Mouse (Mus musculus): ENCODE measurements around the gene Mmadhc. TPM values are rescaled to one million over a fixed set of nuclear protein-coding genes. Genes with fewer than 3 reads are reported as not detected.

Gene Mmadhc
- total RNA-seq (2021): 100 to 1,000 TPM; 133 to 135 TPM

GRCm38 (mm10) chr2:50296109-50296986, at the start of gene Mmadhc:
TSS of gene Mmadhc (minus strand) at chr2:50296801.
- DNase-seq: peak; percentile 94

- no peak for DNase-seq
Measured at GRCm38 (mm10) chr2:50343598-50343997, 47.0 kb upstream of the Mmadhc start.

DNA sequence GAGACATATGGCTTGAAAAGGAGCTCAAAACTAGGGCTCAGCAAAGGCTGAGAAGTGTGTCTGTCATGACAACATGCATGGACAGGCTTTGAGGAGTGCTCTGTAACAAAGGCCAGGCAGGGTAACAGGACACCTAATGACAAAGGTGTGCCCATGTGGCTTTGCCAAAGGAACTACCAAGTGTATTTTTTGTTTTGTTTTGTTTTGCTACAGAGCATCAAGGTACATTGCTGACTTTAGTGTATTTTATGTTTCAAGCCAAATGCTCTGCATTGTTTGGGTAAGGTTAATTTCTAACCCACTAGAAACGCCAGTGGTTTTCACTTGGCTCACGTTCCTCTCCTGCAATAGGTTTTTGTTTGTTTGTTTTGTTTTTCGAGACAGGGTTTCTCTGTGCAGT, 42.5 kb upstream of the Mmadhc start:
- DNase-seq: no peak

DNA sequence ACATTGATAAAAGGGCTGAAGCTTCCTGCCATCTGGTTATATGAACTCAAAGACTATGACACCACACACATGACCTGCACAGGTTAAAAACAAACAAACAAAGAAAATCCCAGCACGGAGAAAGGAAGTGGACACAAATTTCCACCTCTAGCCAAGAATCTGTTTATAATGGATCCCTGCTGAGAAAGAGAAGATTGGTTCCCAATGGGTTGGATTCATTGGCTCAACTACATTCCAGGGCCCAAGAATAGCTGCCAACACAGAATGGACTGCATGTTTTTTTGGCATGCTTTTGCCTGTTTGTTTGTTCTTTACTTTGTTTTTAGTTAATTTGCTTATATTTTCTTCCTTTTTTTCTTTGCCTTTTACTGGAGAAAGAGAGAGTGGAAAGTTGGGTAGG, 41.0 kb upstream of the Mmadhc start:
- no peak for DNase-seq

DNA sequence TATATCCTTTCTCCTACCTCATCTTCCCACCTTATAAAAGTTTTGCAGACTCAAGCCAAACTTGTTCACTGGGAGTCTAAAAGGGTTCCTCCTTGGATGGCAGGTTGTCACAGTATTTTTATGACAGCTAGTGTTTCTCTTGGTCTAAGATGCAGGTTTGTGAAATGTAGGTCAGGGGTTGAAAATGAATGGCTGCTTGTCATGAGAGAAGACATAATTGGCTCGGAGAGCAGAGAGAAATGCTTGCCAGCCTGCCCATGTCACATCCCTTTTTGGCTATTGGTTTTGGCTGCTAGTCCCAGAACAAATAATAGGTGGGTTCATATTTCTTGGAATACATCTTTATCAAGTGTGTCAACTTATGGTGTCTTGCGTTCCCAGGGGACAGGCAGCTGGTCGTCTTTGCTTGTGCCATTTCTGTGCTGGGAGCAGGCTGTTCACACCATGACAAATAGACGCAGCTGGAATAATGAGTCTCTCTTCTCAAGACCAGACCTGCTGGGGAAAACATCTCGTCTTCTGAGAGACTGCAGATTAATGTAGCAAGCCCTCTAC, 35.2 kb upstream of the Mmadhc start:
- DNase-seq: no peak

- no peak for DNase-seq
Measured at GRCm38 (mm10) chr2:50328181-50328580, 31.6 kb upstream of the Mmadhc start.

DNA sequence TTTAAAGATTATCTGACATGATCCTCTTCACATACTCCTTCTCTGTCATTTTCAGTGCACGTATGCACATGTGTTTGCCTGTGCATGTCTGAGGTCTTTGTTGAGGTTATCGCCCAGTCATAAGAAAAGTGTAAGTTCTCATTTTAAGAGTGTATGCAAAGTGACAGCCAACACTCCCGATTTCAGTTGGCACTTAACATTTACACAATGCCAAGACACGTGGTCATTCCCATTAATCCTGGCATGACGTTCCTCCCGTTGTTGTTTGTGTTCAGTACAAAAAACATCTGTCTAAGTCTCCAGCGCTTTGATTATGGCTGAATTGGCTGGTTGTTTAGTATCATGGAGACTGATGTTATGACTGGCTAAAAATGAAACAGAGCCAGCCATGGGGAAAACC, 28.2 kb upstream of the Mmadhc start:
- no peak for DNase-seq

- peak; percentile 69 for DNase-seq
Measured at GRCm38 (mm10) chr2:50306663-50307320, 10.2 kb upstream of the Mmadhc start.

DNA sequence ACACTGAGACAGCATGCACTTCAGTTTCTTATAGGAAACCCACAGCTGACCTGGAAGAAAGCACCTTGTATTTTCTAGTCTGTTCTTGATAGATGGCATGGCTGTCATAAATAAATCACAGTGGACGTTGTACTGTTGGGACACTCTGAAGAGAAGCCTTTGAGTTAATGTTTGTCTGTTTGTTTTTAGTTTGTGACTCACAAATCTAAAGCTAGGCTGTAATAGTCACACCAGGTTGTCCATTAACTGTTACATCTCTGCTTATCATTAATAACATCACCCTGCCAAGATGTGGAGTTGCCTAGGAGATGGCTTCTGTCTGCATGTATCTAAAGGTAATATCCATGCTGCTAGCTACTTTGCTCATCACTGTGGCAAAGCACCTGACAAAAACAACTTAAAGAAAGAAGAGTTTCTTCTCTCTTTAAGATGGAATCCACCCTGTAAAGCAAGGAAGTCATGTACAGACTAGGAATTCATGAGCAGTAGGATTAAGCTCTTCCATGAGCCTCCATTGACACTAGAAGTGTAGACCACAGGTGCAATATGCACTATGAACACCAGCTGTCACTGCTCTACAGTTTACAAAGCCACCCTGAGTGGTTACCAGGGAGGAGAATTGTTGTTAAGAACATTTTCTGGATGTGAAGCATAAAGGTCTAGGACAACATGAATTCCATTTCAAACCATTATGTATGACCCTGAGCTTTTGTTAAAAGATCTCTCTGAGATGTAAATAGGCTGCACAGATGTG, 8.4 kb upstream of the Mmadhc start:
- DNase-seq: peak; percentile 15

DNA sequence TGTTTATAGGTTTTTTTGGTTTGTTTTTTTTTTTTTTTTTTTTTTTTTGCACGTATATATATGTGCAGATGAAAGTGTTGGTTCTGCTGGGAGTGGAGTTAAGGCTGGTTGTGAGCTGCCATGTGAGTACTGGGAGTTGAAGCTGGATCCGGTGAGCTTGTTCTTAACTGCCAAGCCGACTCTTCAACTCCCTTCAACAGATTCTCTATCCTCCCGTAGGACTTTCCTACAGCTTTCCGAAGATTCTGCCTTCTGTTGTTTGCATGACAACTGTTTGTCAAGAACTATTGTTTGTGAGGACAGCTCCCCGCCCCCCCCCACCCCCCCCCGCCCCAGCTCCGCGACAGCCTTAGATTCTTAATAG, 368 bp upstream of the Mmadhc start:
- no peak for DNase-seq

DNA sequence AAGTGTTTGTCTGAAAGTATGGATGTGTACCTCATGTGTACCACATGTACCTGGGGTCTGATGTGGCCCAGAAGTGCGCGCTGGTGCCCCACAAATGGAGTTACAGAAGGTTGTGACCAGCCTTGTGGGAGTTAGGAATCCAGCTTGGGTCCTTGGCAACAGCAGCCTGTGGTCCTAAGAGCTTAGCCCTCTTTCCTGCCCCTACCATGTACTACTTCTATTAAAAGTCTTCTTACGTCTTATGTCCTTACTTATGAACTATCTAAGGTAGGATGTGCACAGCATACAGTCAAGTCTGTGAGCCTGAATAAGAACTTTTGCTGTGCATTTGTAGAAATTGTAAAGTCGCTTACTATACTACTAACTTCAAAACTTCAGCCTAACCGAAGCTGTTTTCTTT, 1.0 kb downstream of the Mmadhc start:
- no peak for DNase-seq

DNA sequence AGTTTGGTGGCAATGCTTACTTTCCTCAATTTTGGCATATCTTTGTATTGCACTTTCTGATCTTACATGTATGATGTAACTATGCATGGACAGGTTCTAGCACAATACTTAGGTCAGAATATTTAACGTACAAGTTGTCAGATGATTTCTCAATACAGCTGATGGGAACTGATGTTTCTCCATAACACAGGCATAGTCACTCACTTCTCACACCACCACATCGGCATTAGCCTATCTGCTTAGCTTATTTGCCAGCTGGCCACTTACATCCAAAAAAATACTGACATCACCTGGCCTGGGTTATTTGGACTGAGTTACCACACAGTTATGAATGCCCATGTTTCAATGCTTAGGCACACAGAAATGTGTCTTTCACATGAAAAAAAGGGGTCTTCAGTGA, 2.5 kb downstream of the Mmadhc start:
- DNase-seq: no peak

- no peak for DNase-seq
Measured at GRCm38 (mm10) chr2:50293572-50293971, 3.0 kb downstream of the Mmadhc start.

- no peak for DNase-seq
Measured at GRCm38 (mm10) chr2:50291901-50292300, 4.7 kb downstream of the Mmadhc start.

GRCm38 (mm10) chr2:50290754-50291153, 5.8 kb downstream of the Mmadhc start:
- no peak for DNase-seq

- no peak for DNase-seq
Measured at GRCm38 (mm10) chr2:50284781-50285180, 11.8 kb downstream of the Mmadhc start.

- no peak for DNase-seq
Measured at GRCm38 (mm10) chr2:50284040-50284439, 12.6 kb downstream of the Mmadhc start.

GRCm38 (mm10) chr2:50276715-50277114, 19.9 kb downstream of the Mmadhc start:
- DNase-seq: no peak

DNA sequence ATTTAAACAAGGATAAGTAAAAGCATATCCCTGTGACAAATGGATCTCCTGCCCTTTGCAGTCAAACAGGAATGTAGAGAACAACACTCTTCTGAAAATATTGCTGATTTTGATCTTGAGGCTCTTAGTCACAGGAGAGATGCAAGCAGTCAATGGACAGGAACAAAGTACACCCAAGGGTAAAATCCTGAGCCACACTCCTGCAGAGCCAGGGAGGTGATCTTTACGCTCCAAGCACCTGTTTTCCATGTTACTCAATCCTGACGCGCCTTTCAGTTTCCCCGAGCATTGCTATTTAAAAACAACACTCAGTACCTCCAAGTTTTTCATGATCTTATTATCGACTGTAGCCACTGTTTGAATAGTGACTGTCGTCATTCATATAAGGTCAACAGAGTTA, 23.2 kb downstream of the Mmadhc start:
- DNase-seq: no peak

- DNase-seq: no peak
Measured at GRCm38 (mm10) chr2:50272165-50272564, 24.4 kb downstream of the Mmadhc start.

GRCm38 (mm10) chr2:50268514-50268913, 28.1 kb downstream of the Mmadhc start:
- no peak for DNase-seq

GRCm38 (mm10) chr2:50267046-50267445, 29.6 kb downstream of the Mmadhc start:
- no peak for DNase-seq

- no peak for DNase-seq
Measured at GRCm38 (mm10) chr2:50265215-50265785, 31.3 kb downstream of the Mmadhc start.

Data from heart, postnatal 4 days (tissue).